8 mouse cellular contexts compared by ENCODE assay signal in genomic region chr16:9993255-9994040, GRCm38 (mm10). TPM values are rescaled to one million over a fixed set of nuclear protein-coding genes. Genes with fewer than 3 reads are reported as not detected.
DNase-seq lines count a peak whose midpoint lies in the region; ATAC-seq and TF ChIP-seq lines count a peak whose summit lies in the region.

No protein-coding gene starts in this region.

- H3K36me3 ChIP-seq in forebrain, embryonic 16.5 days (ENCODE audit: control insufficient read depth, insufficient read depth): no peaks in the 10 kb centered on the region
- H3K36me3 ChIP-seq in intestine, embryonic 14.5 days (ENCODE audit: control insufficient read depth, insufficient read depth, low read length): no peaks in the 10 kb centered on the region
- H3K36me3 ChIP-seq in midbrain, embryonic 11.5 days (ENCODE audit: control insufficient read depth, insufficient read depth, low read length): no peaks in the 10 kb centered on the region
- no peaks in the 10 kb centered on the region for H3K36me3 ChIP-seq in stomach, postnatal 0 days (ENCODE audit: control insufficient read depth, insufficient read depth, low read length)

- peaks cover 31% of the 10 kb centered on the region for H3K27me3 ChIP-seq in Patski
- peaks cover 46% of the 10 kb centered on the region for H3K27me3 ChIP-seq in forebrain, embryonic 16.5 days (replicated peaks; ENCODE audit: control insufficient read depth, insufficient read depth, low read length)
- H3K27me3 ChIP-seq in intestine, embryonic 14.5 days (replicated peaks; ENCODE audit: control insufficient read depth, insufficient read depth, low read length): peaks cover 75% of the 10 kb centered on the region
- peaks cover 45% of the 10 kb centered on the region for H3K27me3 ChIP-seq in midbrain, embryonic 11.5 days (ENCODE audit: control insufficient read depth, insufficient read depth, low read length)
- H3K27me3 ChIP-seq in stomach, postnatal 0 days (ENCODE audit: control insufficient read depth, insufficient read depth, low read length): peaks cover 17% of the 10 kb centered on the region; the same call in 1 of the 2 replicates

- peaks cover 23% of the 10 kb centered on the region for H3K4me1 ChIP-seq in forebrain, embryonic 16.5 days (replicated peaks; ENCODE audit: control insufficient read depth, insufficient read depth, low read length)
- H3K4me1 ChIP-seq in intestine, embryonic 14.5 days (replicated peaks; ENCODE audit: control insufficient read depth, insufficient read depth, low read length): 0 out of 2 replicates have a peak, but pooled peaks cover 7% of the 10 kb centered on the region
- peaks cover 20% of the 10 kb centered on the region for H3K4me1 ChIP-seq in midbrain, embryonic 11.5 days (ENCODE audit: control insufficient read depth, insufficient read depth, low read length)
- no peaks in the 10 kb centered on the region for H3K4me1 ChIP-seq in stomach, postnatal 0 days (replicated peaks; ENCODE audit: control insufficient read depth, insufficient read depth)

- no peak overlapping the region for H3K27ac ChIP-seq in forebrain, embryonic 16.5 days (ENCODE audit: low read length)
- no peak overlapping the region for H3K27ac ChIP-seq in intestine, embryonic 14.5 days (ENCODE audit: low read depth)
- H3K27ac ChIP-seq in midbrain, embryonic 11.5 days (ENCODE audit: low read depth, low read length): no peak overlapping the region
- no peak overlapping the region for H3K27ac ChIP-seq in stomach, postnatal 0 days (replicated peaks)

- H3K4me2 ChIP-seq in forebrain, embryonic 16.5 days (ENCODE audit: low read length): peak overlapping the region; percentile 89
- peak overlapping the region; percentile 54 for H3K4me2 ChIP-seq in intestine, embryonic 14.5 days (ENCODE audit: low read length)
- H3K4me2 ChIP-seq in midbrain, embryonic 11.5 days: peak overlapping the region; percentile 71
- H3K4me2 ChIP-seq in stomach, postnatal 0 days (replicated peaks; ENCODE audit: low read depth): peak overlapping the region; percentile 23

- CTCF ChIA-PET in Patski (lab: Charles Lee): interaction anchor here (0.7 to 1.5 kb wide), 3 partner anchors 983 to 1110 kb away, joined by 3 to 4 read pairs (median 3); no protein-coding TSS in a partner anchor

- in situ Hi-C loops in Patski (cut with MboI; ENCODE audit: low pct_unique_long_range_greater_than_20kb): loop anchor here (5.0 kb wide), 1 partner anchor 986 kb away; no protein-coding TSS in a partner anchor

- POLR2A ChIA-PET in Patski (lab: Charles Lee): no interaction called here

- peak overlapping the region; percentile 52 for H3K4me3 ChIP-seq in forebrain, embryonic 16.5 days (replicated peaks; ENCODE audit: low read length)
- H3K4me3 ChIP-seq in intestine, embryonic 14.5 days (ENCODE audit: low read depth, low read length): peak overlapping the region; percentile 28
- peak overlapping the region; percentile 35 for H3K4me3 ChIP-seq in midbrain, embryonic 11.5 days (ENCODE audit: low read depth, low read length)
- H3K4me3 ChIP-seq in stomach, postnatal 0 days (ENCODE audit: low read depth, low read length): peak overlapping the region; percentile 21; the same call in 1 of the 2 replicates

- TF ChIP-seq EP300 in stomach, postnatal 0 days (optimal IDR thresholded peaks at IDR 0.05): no peak

- TF ChIP-seq CTCF in Patski (IDR thresholded peaks at IDR 0.05): no peak
- TF ChIP-seq CTCF in stomach, postnatal 0 days (IDR thresholded peaks at IDR 0.05; ENCODE audit: low read depth): peak; percentile 77

- 1% methylated on average over 39 of the region's 39 CpGs for WGBS in forebrain, embryonic 16.5 days
- 1% methylated on average over 39 of the region's 39 CpGs for WGBS in intestine, embryonic 14.5 days
- WGBS in midbrain, embryonic 11.5 days: 1% methylated on average over 38 of the region's 39 CpGs
- 1% methylated on average over 39 of the region's 39 CpGs for WGBS in stomach, postnatal 0 days

- H3K9me3 ChIP-seq in forebrain, embryonic 16.5 days (ENCODE audit: control insufficient read depth, low read length): no peaks in the 10 kb centered on the region
- H3K9me3 ChIP-seq in intestine, embryonic 14.5 days (ENCODE audit: control insufficient read depth, low read length): no peaks in the 10 kb centered on the region
- H3K9me3 ChIP-seq in midbrain, embryonic 11.5 days (ENCODE audit: control insufficient read depth, low read length): no peaks in the 10 kb centered on the region
- H3K9me3 ChIP-seq in stomach, postnatal 0 days (ENCODE audit: control insufficient read depth, low read length): no peaks in the 10 kb centered on the region

- H3K9ac ChIP-seq in forebrain, embryonic 16.5 days (replicated peaks; ENCODE audit: low read depth, low read length): peak overlapping the region; percentile 57
- H3K9ac ChIP-seq in intestine, embryonic 14.5 days (ENCODE audit: low read length): no peak overlapping the region
- H3K9ac ChIP-seq in midbrain, embryonic 11.5 days (ENCODE audit: low read length): peak overlapping the region; percentile 21; the same call in 1 of the 2 replicates
- H3K9ac ChIP-seq in stomach, postnatal 0 days (ENCODE audit: low read length): no peak overlapping the region

- ATAC-seq in Patski: peak; percentile 28
- peak; percentile 75 for ATAC-seq in forebrain, embryonic 16.5 days
- ATAC-seq in intestine, embryonic 14.5 days (replicated peaks; ENCODE audit: low FRiP score, low TSS enrichment, low read depth): peak; percentile 62
- ATAC-seq in midbrain, embryonic 11.5 days (ENCODE audit: low FRiP score): peak; percentile 67
- peak; percentile 4; the same call in 1 of the 2 replicates for ATAC-seq in stomach, postnatal 0 days (ENCODE audit: low FRiP score, low TSS enrichment)

- no peak for DNase-seq in Patski (ENCODE audit: low read depth, low spot score)
- peak; percentile 91 for DNase-seq in cerebellum, adult 11-12 months
- DNase-seq in intestine, embryonic 14.5 days (ENCODE audit: low spot score): peak; percentile 79
- peak; percentile 82 for DNase-seq in left cerebral cortex, postnatal 36 days (ENCODE audit: low spot score in 2 of 2)
- no peak for DNase-seq in midbrain, embryonic 11.5 days (ENCODE audit: low spot score, missing footprints)
- DNase-seq in stomach, postnatal 0 days (ENCODE audit: low spot score): peak; percentile 40
- no peak for DNase-seq in spleen, postnatal 14 days (ENCODE audit: low spot score in 2 of 2)

- intact Hi-C loops in left cerebral cortex, postnatal 36 days (cut with DNase I): loop anchor here (1.0 to 10.0 kb wide), 8 partner anchors 70 to 1111 kb away; no protein-coding TSS in a partner anchor

RNA-seq across cellular contexts. Expression of gene Grin2a, which starts 1.9 kb away (rescaled TPM):
- 0.42 TPM for polyA plus RNA-seq in Patski (2021)
- polyA plus RNA-seq in forebrain, embryonic 16.5 days (2015; fragmentation: Nextera tagmentation; extraction: Ambion mirVana): 1.2 and 3.6 TPM in 2 replicates
- polyA plus RNA-seq in intestine, embryonic 14.5 days (2014; fragmentation: Nextera tagmentation; extraction: Ambion mirVana): 0.11 and 0.30 TPM in 2 replicates
- total RNA-seq in left cerebral cortex, postnatal 36 days (2021): 100 to 1,000 TPM; 242 to 256 TPM
- 0.33 and 0.44 TPM in 2 replicates for polyA plus RNA-seq in midbrain, embryonic 11.5 days (2014; fragmentation: Nextera tagmentation; extraction: Ambion mirVana)
- 0.02 TPM in 1 of 2 replicates, not detected in the other for polyA plus RNA-seq in stomach, postnatal 0 days (2015; fragmentation: Nextera tagmentation; extraction: Ambion mirVana)

Comparison
In these comparisons a context has a peak if more than half of its experiments do, and no peak if none do; other contexts are left out.
1. ATAC-seq: peak in every context shown above with its lines; median percentile 75 in forebrain, embryonic 16.5 days; 67 in midbrain, embryonic 11.5 days; 62 in intestine, embryonic 14.5 days; 28 in Patski; 4 in stomach, postnatal 0 days.
2. DNase-seq: peak in cerebellum, adult 11-12 months (single experiment), intestine, embryonic 14.5 days (single experiment), left cerebral cortex, postnatal 36 days (2 of 2) and stomach, postnatal 0 days (single experiment); none in Patski (single experiment), midbrain, embryonic 11.5 days (single experiment) and spleen, postnatal 14 days (0 of 2).
3. H3K4me2 ChIP-seq: peak in every context shown above with its lines; median percentile 89 in forebrain, embryonic 16.5 days; 71 in midbrain, embryonic 11.5 days; 54 in intestine, embryonic 14.5 days; 23 in stomach, postnatal 0 days.
4. H3K9ac ChIP-seq: peak in forebrain, embryonic 16.5 days (single experiment) and midbrain, embryonic 11.5 days (single experiment); none in intestine, embryonic 14.5 days (single experiment) and stomach, postnatal 0 days (single experiment).
5. Peak in every context shown above with its lines, with median percentiles within 50 percentile points of each other: H3K4me3 ChIP-seq.